Mouse (Mus musculus) MEL (cell line): ENCODE measurements around the gene Pde4dip. TPM values are rescaled to one million over a fixed set of nuclear protein-coding genes. Genes with fewer than 3 reads are reported as not detected.
A peak's percentile ranks its signal among the peaks of the same experiment; 100 is the strongest.

Source experiments
- DNase-seq: peaks from one replicate; pipeline ENCODE4 v3.0.0; 2011; ENCODE audit warnings: low read depth, low spot score
- H3K27ac ChIP-seq: 2 replicates; pipeline ENCODE4 v1.5.1; 2012; ENCODE audit warnings: low read depth, mild to moderate bottlenecking, control low read depth, low read length, moderate library complexity; ENCODE audit not compliant: control insufficient read depth
- H3K27me3 ChIP-seq, 2 experiments: fragments of 150-350 bp in 1 of 2; sonication (generic) in 1 of 2; 2 replicates each; pipeline ENCODE4 v1.6.1; 2012; ENCODE audit warnings: low read length in 2 of 2, mild to moderate bottlenecking in 2 of 2, improper control_type of control experiment in 1 of 2, moderate library complexity in 1 of 2; ENCODE audit not compliant: insufficient read depth in 2 of 2, control insufficient read depth in 1 of 2
- H3K36me3 ChIP-seq, 2 experiments: 2 replicates each; pipeline ENCODE4 v1.6.1; 2012 to 2014; ENCODE audit warnings: low read length in 2 of 2, improper control_type of control experiment in 1 of 2, inconsistent platforms in 1 of 2, mild to moderate bottlenecking in 1 of 2; ENCODE audit not compliant: insufficient read depth in 2 of 2, control insufficient read depth in 1 of 2
- H3K4me1 ChIP-seq, 2 experiments: fragments of 150-350 bp in 1 of 2; sonication (generic) in 1 of 2; 2 replicates each; pipeline ENCODE4 v1.6.1; 2012; ENCODE audit warnings: low read length in 2 of 2, improper control_type of control experiment in 1 of 2, mild to moderate bottlenecking in 1 of 2; ENCODE audit not compliant: insufficient read depth in 2 of 2, control insufficient read depth in 1 of 2
- H3K4me3 ChIP-seq, 2 experiments: fragments of 150-350 bp in 1 of 2; sonication (generic) in 1 of 2; 2 replicates each; pipeline ENCODE4 v1.5.1; 2012; ENCODE audit warnings: low read depth in 2 of 2, low read length in 2 of 2, mild to moderate bottlenecking in 2 of 2, moderate library complexity in 2 of 2, control low read depth in 1 of 2, improper control_type of control experiment in 1 of 2; ENCODE audit not compliant: control insufficient read depth in 1 of 2, insufficient read depth in 1 of 2
- H3K79me2 ChIP-seq: 2 replicates; pipeline ENCODE4 v1.6.1; 2012; ENCODE audit warnings: mild to moderate bottlenecking, low read length, moderate library complexity; ENCODE audit not compliant: control insufficient read depth, poor library complexity, insufficient read depth
- H3K9ac ChIP-seq: 2 replicates; pipeline ENCODE4 v1.6.1; 2012; ENCODE audit warnings: low read depth, mild to moderate bottlenecking, control low read depth, low read length, moderate library complexity; ENCODE audit not compliant: control insufficient read depth, poor library complexity, severe bottlenecking
- H3K9me3 ChIP-seq: fragments of 150-350 bp; sonication (generic); replicated peaks from 2 replicates; pipeline ENCODE4 v1.6.1; 2012; ENCODE audit warnings: mild to moderate bottlenecking, low read length, improper control_type of control experiment, moderate library complexity; ENCODE audit not compliant: insufficient read depth
- BHLHE40 ChIP-seq: IDR thresholded peaks from 2 replicates; pipeline ENCODE4 v1.6.1; 2012; ENCODE audit warnings: low read depth, mild to moderate bottlenecking, inconsistent platforms, low read length, improper control_type of control experiment, borderline replicate concordance
- CHD1 ChIP-seq: IDR thresholded peaks from 2 replicates; pipeline ENCODE4 v1.6.1; 2012; ENCODE audit warnings: low read depth, mild to moderate bottlenecking, inconsistent platforms, low read length, improper control_type of control experiment
- CHD2 ChIP-seq: IDR thresholded peaks from 2 replicates; pipeline ENCODE4 v1.6.1; 2011; ENCODE audit warnings: low read length, improper control_type of control experiment
- CTCF ChIP-seq, 3 experiments: IDR thresholded peaks in 2 of 3; conservative IDR thresholded peaks in 1 of 3; 2 replicates each; pipeline ENCODE4 v1.5.1; 2011 to 2012; ENCODE audit warnings: low read length in 3 of 3, low read depth in 2 of 3, mild to moderate bottlenecking in 2 of 3, improper control_type of control experiment in 1 of 3, inconsistent platforms in 1 of 3, mixed read lengths in 1 of 3, moderate library complexity in 1 of 3; ENCODE audit not compliant: control insufficient read depth in 1 of 3, insufficient read depth in 1 of 3, poor library complexity in 1 of 3, severe bottlenecking in 1 of 3
- EP300 ChIP-seq, 2 experiments: IDR thresholded peaks; 2 replicates each; pipeline ENCODE4 v1.6.1; 2011; ENCODE audit warnings: improper control_type of control experiment in 2 of 2, low read length in 2 of 2, low read depth in 1 of 2, mild to moderate bottlenecking in 1 of 2
- MEF2A ChIP-seq: IDR thresholded peaks from 2 replicates; pipeline ENCODE4 v1.6.1; 2014; ENCODE audit warnings: low read depth, mild to moderate bottlenecking, inconsistent platforms, low read length, improper control_type of control experiment; ENCODE audit not compliant: poor library complexity, insufficient replicate concordance, severe bottlenecking; ENCODE audit errors: extremely low read depth
- MYB ChIP-seq: IDR thresholded peaks from 2 replicates; pipeline ENCODE4 v1.6.1; 2011; ENCODE audit warnings: mild to moderate bottlenecking, low read depth, low read length, improper control_type of control experiment
- POLR2AphosphoS2 ChIP-seq: IDR thresholded peaks from 2 replicates; pipeline ENCODE4 v1.6.1; 2011; ENCODE audit warnings: low read length, improper control_type of control experiment
- RAD21 ChIP-seq: IDR thresholded peaks from 2 replicates; pipeline ENCODE4 v1.6.1; 2011; ENCODE audit warnings: mild to moderate bottlenecking, low read depth, low read length, improper control_type of control experiment
- SIN3A ChIP-seq: IDR thresholded peaks from 2 replicates; pipeline ENCODE4 v1.6.1; 2012; ENCODE audit warnings: low read length, improper control_type of control experiment, inconsistent platforms
- SMC3 ChIP-seq: IDR thresholded peaks from 2 replicates; pipeline ENCODE4 v1.6.1; 2011; ENCODE audit warnings: low read depth, low read length, improper control_type of control experiment
- USF2 ChIP-seq, 2 experiments: IDR thresholded peaks; 2 replicates each; pipeline ENCODE4 v1.6.1; 2011 to 2012; ENCODE audit warnings: improper control_type of control experiment in 2 of 2, low read length in 2 of 2, borderline replicate concordance in 1 of 2, inconsistent platforms in 1 of 2, low read depth in 1 of 2, mild to moderate bottlenecking in 1 of 2; ENCODE audit not compliant: insufficient read depth in 1 of 2
- ZKSCAN1 ChIP-seq: IDR thresholded peaks from 2 replicates; pipeline ENCODE4 v1.6.1; 2012; ENCODE audit warnings: low read depth, mild to moderate bottlenecking, inconsistent platforms, low read length, improper control_type of control experiment, moderate library complexity
- polyA plus RNA-seq, 2 experiments: library from polyadenylated mRNA; stranded (reverse) in 1 of 2; unstranded in 1 of 2; fragments of >175 nt in 1 of 2; fragments of >200 nt in 1 of 2; gene quantifications; 2 replicates each; pipeline versions ENCODE4 v1.2.1 to v1.2.4; 2012; ENCODE audit warnings: low replicate concordance in 2 of 2, low read depth in 1 of 2; ENCODE audit not compliant: insufficient read length in 2 of 2, insufficient read depth in 1 of 2, missing spikeins in 1 of 2
- total RNA-seq: library from RNA; depleted of rRNA; stranded (reverse); fragments of 300-350 nt; gene quantifications from 2 replicates; pipeline ENCODE4 v1.2.3, GENCODE M21; 2012

Pde4dip gene
- total and polyA plus RNA-seq, 3 experiments = 47.6 to 52.4 TPM; not detected in 1

DNA sequence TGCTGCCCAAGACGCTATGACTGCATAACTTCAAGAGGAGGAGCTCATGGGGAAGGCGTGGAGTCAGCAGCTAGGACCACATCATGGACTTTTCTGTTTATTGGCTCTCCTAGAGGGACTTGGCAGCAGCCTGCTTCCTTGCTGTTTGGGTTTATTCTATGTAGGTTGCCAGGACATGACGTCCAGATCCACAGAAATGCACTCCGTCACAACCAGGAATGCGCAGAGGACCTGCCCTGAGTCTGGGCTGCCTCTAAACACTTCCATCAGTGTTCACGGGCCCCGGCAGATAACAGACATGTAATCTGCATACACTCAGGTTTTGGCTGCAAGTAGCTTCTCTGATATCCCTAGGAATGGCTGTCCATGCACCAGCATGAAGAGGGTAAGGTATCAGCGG is 94.5 kb downstream of the Pde4dip start:
- H3K9ac ChIP-seq = no peak overlapping the region

DNA sequence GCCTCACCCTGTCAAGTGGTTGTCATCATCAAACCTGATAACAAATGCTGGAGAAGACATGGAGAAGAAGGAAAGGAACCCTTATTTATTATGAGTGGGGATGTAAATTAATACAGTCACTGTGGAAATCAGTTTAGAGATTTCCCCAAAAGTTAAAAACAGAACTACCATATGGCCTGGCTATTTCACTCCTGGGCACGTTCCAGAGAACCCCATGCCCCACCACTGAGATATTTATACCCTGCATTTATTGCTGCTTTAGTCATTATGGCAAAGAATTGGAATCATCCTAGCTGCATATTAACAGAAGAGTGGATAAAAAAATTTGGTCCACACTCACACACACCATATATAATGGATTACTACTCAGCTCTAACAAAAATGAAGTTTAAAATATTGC is 98.4 kb downstream of the Pde4dip start:
- no peak for TF ChIP-seq CHD1
- no peak for TF ChIP-seq MYB
- Histone ChIP-seq H3K27ac (no peak overlapping the region), H3K9me3 (no peaks in the 10 kb centered on the region), H3K79me2 (no peaks in the 10 kb centered on the region), H3K4me3 (no peak overlapping the region), H3K27me3 (peaks cover 2 to 4% of the 10 kb centered on the region in 2 experiments; a peak in 2 of 4 replicates), H3K9ac (no peak overlapping the region), H3K36me3 (no peaks in the 10 kb centered on the region), H3K4me1 (no peaks in the 10 kb centered on the region)
- no peak for DNase-seq

More for the DNA sequence above, 94.5 kb downstream of the Pde4dip start:
- H3K4me3 ChIP-seq = no peak overlapping the region
- H3K9me3 ChIP-seq = no peaks in the 10 kb centered on the region
- TF ChIP-seq MYB (no peak), SIN3A (no peak), USF2 (IDR thresholded peaks at IDR 0.05; ENCODE audit: borderline replicate concordance in 1 of 2, insufficient read depth in 1 of 2, low read depth in 1 of 2, low read length in 2 of 2) (no peak), EP300 (IDR thresholded peaks at IDR 0.05; ENCODE audit: low read depth in 1 of 2, low read length in 2 of 2) (no peak), MEF2A (no peak), BHLHE40 (no peak), CHD1 (no peak), CHD2 (no peak)
- DNase-seq = no peak
- no peaks in the 10 kb centered on the region for H3K79me2 ChIP-seq
- H3K36me3 ChIP-seq = no peaks in the 10 kb centered on the region
- no peaks in the 10 kb centered on the region for H3K4me1 ChIP-seq
- peaks cover 2 to 4% of the 10 kb centered on the region in 2 experiments; a peak in 2 of 4 replicates for H3K27me3 ChIP-seq
- no peak overlapping the region for H3K27ac ChIP-seq

DNA sequence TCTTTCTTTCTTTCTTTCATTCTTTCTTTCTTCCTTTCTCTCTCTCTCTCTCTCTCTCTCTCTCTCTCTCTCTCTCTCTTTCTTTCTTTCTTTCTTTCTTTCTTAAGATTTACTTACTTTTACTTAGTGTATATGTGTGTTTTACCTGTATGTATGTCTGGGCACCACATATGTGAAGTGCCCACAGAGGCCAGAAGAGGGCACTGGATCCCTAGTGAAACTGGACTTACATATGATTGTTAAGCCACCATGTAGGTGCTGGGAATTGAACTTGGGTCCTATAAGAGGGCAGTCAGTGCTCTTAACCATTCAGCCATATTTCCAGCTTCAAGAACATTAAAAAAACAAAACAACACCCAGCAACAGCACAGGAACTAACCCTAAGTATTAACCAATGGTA is 99.2 kb downstream of the Pde4dip start:
- Histone ChIP-seq H3K79me2 (no peaks in the 10 kb centered on the region), H3K27ac (no peak overlapping the region), H3K9me3 (no peaks in the 10 kb centered on the region), H3K36me3 (no peaks in the 10 kb centered on the region), H3K9ac (no peak overlapping the region), H3K4me1 (no peaks in the 10 kb centered on the region), H3K4me3 (no peak overlapping the region), H3K27me3 (peaks cover 2 to 4% of the 10 kb centered on the region in 2 experiments; a peak in 2 of 4 replicates)
- DNase-seq = peak; percentile 56
- no peak for TF ChIP-seq ZKSCAN1
- no peak for TF ChIP-seq BHLHE40
- peak; percentile 29 to 55 (median 49); a peak in 5 of 6 replicates for TF ChIP-seq CTCF (IDR thresholded peaks at IDR 0.05 in 2 of 3, conservative IDR thresholded peaks at IDR 0.05 in 1 of 3; ENCODE audit: control insufficient read depth in 1 of 3, insufficient read depth in 1 of 3, low read depth in 2 of 3, low read length in 3 of 3, poor library complexity in 1 of 3, severe bottlenecking in 1 of 3)
- peak; percentile 55 for TF ChIP-seq RAD21
- no peak for TF ChIP-seq POLR2AphosphoS2
- peak; percentile 42 for TF ChIP-seq SMC3
